Mouse (Mus musculus) liver, postnatal 0 days (tissue): Measurements from ENCODE around the gene Hfm1.

Experiments
- CTCF ChIP-seq: sonication (generic); IDR thresholded peaks from 2 replicates; pipeline ENCODE4 v1.5.1; 2016; ENCODE audit warnings: antibody characterized with exemption, low read depth
- EP300 ChIP-seq: IDR thresholded peaks from 2 replicates; pipeline ENCODE4 v1.6.1; 2016; ENCODE audit warnings: antibody characterized with exemption, low read depth, mild to moderate bottlenecking

DNA sequence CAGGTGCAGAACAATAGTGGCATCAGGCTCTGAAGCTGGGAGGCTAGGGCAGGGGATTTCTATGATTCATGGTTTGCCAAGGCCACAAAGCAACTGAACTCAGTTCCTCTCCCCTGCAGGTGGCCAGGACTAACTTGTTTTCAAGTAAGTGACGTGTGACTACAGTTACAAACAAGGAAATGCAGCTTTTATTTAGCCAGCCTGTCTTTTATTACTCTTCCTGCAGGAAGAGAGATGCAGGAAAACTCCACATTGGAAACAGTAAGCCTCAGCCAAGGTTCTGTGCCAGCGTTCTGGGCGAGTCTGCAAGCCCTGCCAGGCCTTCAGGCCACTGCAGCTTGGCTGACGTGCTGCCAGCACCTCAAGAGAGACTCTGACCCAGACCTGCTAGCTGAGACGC is 34.3 kb downstream of the Hfm1 start:
- TF ChIP-seq CTCF: no peak
- TF ChIP-seq EP300: no peak
